Comparison of ENCODE assay signal across 30 mouse cellular contexts in genomic region chr11:69334796-69335195, GRCm38 (mm10). TPM values are rescaled to one million over a fixed set of nuclear protein-coding genes. Genes with fewer than 3 reads are reported as not detected.
A peak's percentile ranks its signal among the peaks of the same experiment; 100 is the strongest.
DNase-seq lines count a peak whose midpoint lies in the region; ATAC-seq and TF ChIP-seq lines count a peak whose summit lies in the region.
"Had no signal": no experiment of that assay in that cellular context is flagged by ENCODE, and none has a peak within 500 bp of the region (broad histone marks: within the 10 kb centered on the region; RNA-seq: fewer than 3 reads in every experiment).

No protein-coding gene starts in this region.

- H3K27me3 ChIP-seq in C2C12 (ENCODE audit: control insufficient read depth, insufficient read depth, insufficient read length) = no peaks in the 10 kb centered on the region
- H3K27me3 ChIP-seq: embryonic facial prominence, embryonic 15.5 days; forebrain, embryonic 15.5 days had no signal

- no peaks in the 10 kb centered on the region for H3K36me3 ChIP-seq in C2C12 (ENCODE audit: control insufficient read depth, insufficient read depth)
- H3K36me3 ChIP-seq: embryonic facial prominence, embryonic 10.5 days; embryonic facial prominence, embryonic 15.5 days; forebrain, embryonic 15.5 days; limb, embryonic 12.5 days; midbrain, embryonic 13.5 days had no signal

- WGBS in olfactory bulb, adult 2 months = 34% methylated on average over 4 of the region's 4 CpGs

- no peak overlapping the region for H3ac ChIP-seq in C2C12 (ENCODE audit: control insufficient read depth, insufficient read length, low read depth)

- H3K27ac ChIP-seq in brown adipose tissue, adult 24 weeks (replicated peaks; ENCODE audit: low read depth, low read length) = peak overlapping the region; percentile 69
- peak overlapping the region; percentile 60 for H3K27ac ChIP-seq in olfactory bulb, adult 2 months (ENCODE audit: insufficient read depth, low read depth, low read length)
- H3K27ac ChIP-seq: embryonic facial prominence, embryonic 10.5 days; embryonic facial prominence, embryonic 15.5 days; forebrain, embryonic 15.5 days; hindbrain, postnatal 0 days; kidney, postnatal 0 days; limb, embryonic 12.5 days; midbrain, embryonic 13.5 days had no signal

- peak; percentile 40 for DNase-seq in adrenal gland, adult 2 months
- no peak for DNase-seq in adrenal gland, adult 18-20 months (ENCODE audit: low spot score in 2 of 2)
- DNase-seq in gastrocnemius, adult 8-10 months (ENCODE audit: low spot score in 2 of 2) = no peak
- no peak for DNase-seq in layer of hippocampus, adult 9-11 months
- DNase-seq: adrenal gland, postnatal 25 days; cerebellum, adult 18-20 months; cerebellum, postnatal 25 days; gastrocnemius, postnatal 14 days; heart, postnatal 14 days; kidney, adult 8-10 months; kidney, postnatal 4 days; layer of hippocampus, postnatal 36 days; liver, postnatal 0 days; lung, postnatal 4 days; right cerebral cortex, postnatal 4 days had no signal

- no peak for TF ChIP-seq POLR2A in olfactory bulb, adult 2 months (IDR thresholded peaks at IDR 0.05; ENCODE audit: insufficient read depth, low read depth, low read length)

- peaks cover 11% of the 10 kb centered on the region for H3K4me1 ChIP-seq in brown adipose tissue, adult 24 weeks (ENCODE audit: control insufficient read depth, insufficient read depth, insufficient read length, low read length)
- peaks cover 27% of the 10 kb centered on the region for H3K4me1 ChIP-seq in olfactory bulb, adult 2 months (ENCODE audit: control insufficient read depth, insufficient read depth, low read length)

- TF ChIP-seq CTCF in C2C12 (IDR thresholded peaks at IDR 0.05; ENCODE audit: control insufficient read depth, insufficient read depth, insufficient read length) = no peak
- TF ChIP-seq CTCF in olfactory bulb, adult 2 months (IDR thresholded peaks at IDR 0.05; ENCODE audit: insufficient read depth, low read depth, low read length) = no peak

- no peak overlapping the region for H3K4me3 ChIP-seq in C2C12 (ENCODE audit: insufficient read depth, poor library complexity, severe bottlenecking)
- H3K4me3 ChIP-seq in brown adipose tissue, adult 24 weeks (ENCODE audit: insufficient read depth, low read depth, low read length) = no peak overlapping the region
- H3K4me3 ChIP-seq in olfactory bulb, adult 2 months (ENCODE audit: insufficient read depth, low read depth, low read length) = no peak overlapping the region
- H3K4me3 ChIP-seq: embryonic facial prominence, embryonic 15.5 days; forebrain, embryonic 15.5 days; limb, embryonic 12.5 days; megakaryocyte, embryonic 14.5 days; midbrain, embryonic 13.5 days had no signal

- no peaks in the 10 kb centered on the region for H3K79me3 ChIP-seq in C2C12 (ENCODE audit: low read depth)

- no peak for ATAC-seq in inflammation-experienced regulatory T-cells, adult 6 months
- ATAC-seq: CD4-positive, CD25-positive, alpha-beta regulatory T cell, adult 4 months; forebrain, embryonic 15.5 days; hindbrain, postnatal 0 days; intestine, embryonic 16.5 days; midbrain, embryonic 13.5 days had no signal

- H3K79me2 ChIP-seq in C2C12 (ENCODE audit: control insufficient read depth, insufficient read depth) = no peaks in the 10 kb centered on the region

TF ChIP-seq in C2C12, 6 proteins besides CTCF, POLR2A, EP300 and RAD21:
- peak; percentile 87 for TF ChIP-seq CEBPB (IDR thresholded peaks at IDR 0.05; ENCODE audit: low read depth)
- TF ChIP-seq USF1 (IDR thresholded peaks at IDR 0.05; ENCODE audit: low read depth) = no peak
- TF ChIP-seq MYOD1 (IDR thresholded peaks at IDR 0.05; ENCODE audit: control insufficient read depth, insufficient read length, low read depth) = no peak
- no peak for TF ChIP-seq MYOG (IDR thresholded peaks at IDR 0.05; ENCODE audit: control insufficient read depth, extremely low read depth, insufficient read length)
- TF ChIP-seq FOSL1 (IDR thresholded peaks at IDR 0.05; ENCODE audit: insufficient read depth, low read length, poor library complexity, severe bottlenecking) = peak; percentile 68
- TF ChIP-seq MAX (IDR thresholded peaks at IDR 0.05) = peak; percentile 93

RNA-seq across cellular contexts. Expression of gene Rnf227, which starts 5.5 kb away (rescaled TPM):
- 1 to 10 TPM; 3.3 to 6.8 TPM for total RNA-seq in adrenal gland, adult 2 months (2021)
- 0.88 and 1.1 TPM in 2 replicates for polyA plus RNA-seq in adrenal gland, adult 2 months (2012; rRNA removed)
- 1 to 10 TPM; 5.2 to 5.5 TPM for total RNA-seq in adrenal gland, adult 18-20 months (2021)
- 3.9 TPM for polyA plus RNA-seq in C2C12 (2012; fragmentation: generic; extraction: Trizol)
- polyA plus RNA-seq in brown adipose tissue, adult 24 weeks (2012; ENCODE audit: insufficient read depth, insufficient read length, missing spikeins) = 2.8 TPM in 1 of 2 replicates, not detected in the other
- not detected in 2 replicates for polyA plus RNA-seq in olfactory bulb, adult 2 months (2012; ENCODE audit: insufficient read depth, insufficient read length, low replicate concordance, missing spikeins)
- under 1 TPM in 1 of 4 experiments, not detected in 3; 0.22 TPM for total RNA-seq in gastrocnemius, adult 8-10 months (2022)
- polyA plus RNA-seq in inflammation-experienced regulatory T-cells, adult 6 months (2017; shearing (Covaris generic)) = 1 to 10 TPM; 2.5 to 5.9 (median 4.8) TPM

RNA-seq across cellular contexts. Expression of gene Kcnab3, which starts 8.7 kb away (rescaled TPM):
- 10 to 100 TPM in 1 of 2 experiments, 1 to 10 TPM in 1; 6.0 to 10.5 TPM for total RNA-seq in adrenal gland, adult 2 months (2021)
- 9.0 and 12.6 TPM in 2 replicates for polyA plus RNA-seq in adrenal gland, adult 2 months (2012; rRNA removed)
- 1 to 10 TPM; 6.8 to 8.8 TPM for total RNA-seq in adrenal gland, adult 18-20 months (2021)
- polyA plus RNA-seq in C2C12 (2012; fragmentation: generic; extraction: Trizol) = 3.2 TPM
- 1.2 and 1.6 TPM in 2 replicates for polyA plus RNA-seq in brown adipose tissue, adult 24 weeks (2012; ENCODE audit: insufficient read depth, insufficient read length, missing spikeins)
- polyA plus RNA-seq in olfactory bulb, adult 2 months (2012; ENCODE audit: insufficient read depth, insufficient read length, low replicate concordance, missing spikeins) = not detected in 2 replicates
- under 1 TPM in 1 of 4 experiments, not detected in 3; 0.13 TPM for total RNA-seq in gastrocnemius, adult 8-10 months (2022)
- polyA plus RNA-seq in inflammation-experienced regulatory T-cells, adult 6 months (2017; shearing (Covaris generic)) = 1 to 10 TPM in 1 of 3 experiments, under 1 TPM in 2; 0.34 to 2.0 (median 0.99) TPM
- total RNA-seq: granulocyte monocyte progenitor cell, adult 5-6 weeks had no signal

RNA-seq across cellular contexts. Expression of gene Trappc1, which starts 11.0 kb away (rescaled TPM):
- 10 to 100 TPM; 81.3 to 83.5 TPM for total RNA-seq in adrenal gland, adult 2 months (2021)
- polyA plus RNA-seq in adrenal gland, adult 2 months (2012; rRNA removed) = 18.4 and 23.4 TPM in 2 replicates
- 10 to 100 TPM; 57.8 to 60.1 TPM for total RNA-seq in adrenal gland, adult 18-20 months (2021)
- 114 TPM for polyA plus RNA-seq in C2C12 (2012; fragmentation: generic; extraction: Trizol)
- polyA plus RNA-seq in brown adipose tissue, adult 24 weeks (2012; ENCODE audit: insufficient read depth, insufficient read length, missing spikeins) = 93.3 and 94.0 TPM in 2 replicates
- polyA plus RNA-seq in olfactory bulb, adult 2 months (2012; ENCODE audit: insufficient read depth, insufficient read length, low replicate concordance, missing spikeins) = not detected in 2 replicates
- 10 to 100 TPM; 33.6 to 42.2 (median 37.9) TPM for total RNA-seq in gastrocnemius, adult 8-10 months (2022)
- 100 to 1,000 TPM; 107 to 109 (median 107) TPM for polyA plus RNA-seq in inflammation-experienced regulatory T-cells, adult 6 months (2017; shearing (Covaris generic))

RNA-seq across cellular contexts. Expression of gene Cntrob, which starts 11.2 kb away (rescaled TPM):
- total RNA-seq in adrenal gland, adult 2 months (2021) = 1 to 10 TPM; 4.4 to 6.5 TPM
- polyA plus RNA-seq in adrenal gland, adult 2 months (2012; rRNA removed) = 5.9 and 6.2 TPM in 2 replicates
- 1 to 10 TPM; 3.6 to 4.1 TPM for total RNA-seq in adrenal gland, adult 18-20 months (2021)
- 9.9 TPM for polyA plus RNA-seq in C2C12 (2012; fragmentation: generic; extraction: Trizol)
- 4.5 and 5.6 TPM in 2 replicates for polyA plus RNA-seq in brown adipose tissue, adult 24 weeks (2012; ENCODE audit: insufficient read depth, insufficient read length, missing spikeins)
- not detected in 2 replicates for polyA plus RNA-seq in olfactory bulb, adult 2 months (2012; ENCODE audit: insufficient read depth, insufficient read length, low replicate concordance, missing spikeins)
- 1 to 10 TPM in 1 of 4 experiments, under 1 TPM in 3; 0.72 to 1.5 (median 0.88) TPM for total RNA-seq in gastrocnemius, adult 8-10 months (2022)
- 1 to 10 TPM; 7.4 to 9.9 (median 7.5) TPM for polyA plus RNA-seq in inflammation-experienced regulatory T-cells, adult 6 months (2017; shearing (Covaris generic))

RNA-seq across cellular contexts. Expression of gene Chd3, which starts 34.4 kb away (rescaled TPM):
- 10 to 100 TPM; 71.0 to 92.8 TPM for total RNA-seq in adrenal gland, adult 2 months (2021)
- polyA plus RNA-seq in adrenal gland, adult 2 months (2012; rRNA removed) = 83.4 and 107 TPM in 2 replicates
- 100 to 1,000 TPM in 1 of 2 experiments, 10 to 100 TPM in 1; 87.6 to 109 TPM for total RNA-seq in adrenal gland, adult 18-20 months (2021)
- 100 TPM for polyA plus RNA-seq in C2C12 (2012; fragmentation: generic; extraction: Trizol)
- 19.4 and 27.0 TPM in 2 replicates for polyA plus RNA-seq in brown adipose tissue, adult 24 weeks (2012; ENCODE audit: insufficient read depth, insufficient read length, missing spikeins)
- 175 and 278 TPM in 2 replicates for polyA plus RNA-seq in olfactory bulb, adult 2 months (2012; ENCODE audit: insufficient read depth, insufficient read length, low replicate concordance, missing spikeins)
- total RNA-seq in gastrocnemius, adult 8-10 months (2022) = 1 to 10 TPM; 4.2 to 9.0 (median 5.5) TPM
- polyA plus RNA-seq in inflammation-experienced regulatory T-cells, adult 6 months (2017; shearing (Covaris generic)) = 10 to 100 TPM; 30.0 to 68.3 (median 60.9) TPM

Comparison
In these comparisons a context has a peak if more than half of its experiments do, and no peak if none do; other contexts are left out.
1. RNA of gene Trappc1, which starts 11.0 kb away (polyA plus RNA-seq): 114 TPM in C2C12 (single experiment), 107 to 109 TPM in inflammation-experienced regulatory T-cells, adult 6 months, 93.3 to 94.0 TPM in brown adipose tissue, adult 24 weeks and 18.4 to 23.4 TPM in adrenal gland, adult 2 months; not detected in olfactory bulb, adult 2 months; every median in the first group is over 10 times any median in the second.